ENCODE assay signal across 29 mouse cellular contexts in genomic region chr15:83309878-83310277, GRCm38 (mm10). TPM values are rescaled to one million over a fixed set of nuclear protein-coding genes. Genes with fewer than 3 reads are reported as not detected.
"Had no signal": no experiment of that assay in that cellular context is flagged by ENCODE, and none has a peak within 500 bp of the region (broad histone marks: within the 10 kb centered on the region; RNA-seq: fewer than 3 reads in every experiment).

No protein-coding gene starts in this region.

- H3K27ac ChIP-seq: embryonic facial prominence, embryonic 10.5 days; embryonic facial prominence, embryonic 12.5 days; embryonic facial prominence, embryonic 13.5 days; embryonic facial prominence, embryonic 15.5 days; forebrain, embryonic 10.5 days; forebrain, embryonic 12.5 days; forebrain, embryonic 13.5 days; forebrain, embryonic 15.5 days; gastrocnemius, adult 2 months; heart, adult 2 months had no signal

- DNase-seq: cerebellum, adult 8-10 months; cerebellum, adult 9-10 months; cerebellum, adult 9-11 months; cerebellum, postnatal 10 days; cerebellum, postnatal 14 days; cerebellum, postnatal 25 days; cerebellum, postnatal 36 days; embryo, embryonic 11 days; forebrain, postnatal 0 days; gastrocnemius, adult 2 months; gastrocnemius, postnatal 10 days; gastrocnemius, postnatal 14 days; gastrocnemius, postnatal 25 days; heart, adult 11 months; heart, adult 18-20 months; heart, adult 2 months had no signal

- H3K9ac ChIP-seq: embryonic facial prominence, embryonic 12.5 days; embryonic facial prominence, embryonic 13.5 days; embryonic facial prominence, embryonic 15.5 days; forebrain, embryonic 12.5 days; forebrain, embryonic 13.5 days; forebrain, embryonic 15.5 days; forebrain, postnatal 0 days had no signal

- H3K27me3 ChIP-seq: embryonic facial prominence, embryonic 12.5 days; embryonic facial prominence, embryonic 13.5 days; embryonic facial prominence, embryonic 15.5 days; forebrain, embryonic 12.5 days; forebrain, embryonic 13.5 days; forebrain, embryonic 15.5 days had no signal

- H3K4me3 ChIP-seq: embryonic facial prominence, embryonic 10.5 days; embryonic facial prominence, embryonic 12.5 days; embryonic facial prominence, embryonic 13.5 days; embryonic facial prominence, embryonic 15.5 days; erythroblast, embryonic 14.5 days; forebrain, embryonic 10.5 days; forebrain, embryonic 12.5 days; forebrain, embryonic 13.5 days; forebrain, embryonic 15.5 days; gastrocnemius, adult 2 months; heart, adult 2 months had no signal

- H3K4me1 ChIP-seq: embryonic facial prominence, embryonic 12.5 days; embryonic facial prominence, embryonic 13.5 days; forebrain, embryonic 12.5 days; forebrain, embryonic 13.5 days; forebrain, embryonic 15.5 days had no signal

- ATAC-seq: forebrain, embryonic 13.5 days; forebrain, embryonic 14.5 days; forebrain, embryonic 15.5 days; forebrain, embryonic 16.5 days; forebrain, postnatal 0 days had no signal

- H3K4me2 ChIP-seq: embryonic facial prominence, embryonic 12.5 days; embryonic facial prominence, embryonic 13.5 days; embryonic facial prominence, embryonic 15.5 days; forebrain, embryonic 12.5 days; forebrain, embryonic 13.5 days; forebrain, embryonic 15.5 days had no signal

- H3K9me3 ChIP-seq: embryonic facial prominence, embryonic 10.5 days; embryonic facial prominence, embryonic 12.5 days; embryonic facial prominence, embryonic 13.5 days; embryonic facial prominence, embryonic 15.5 days; forebrain, embryonic 10.5 days; forebrain, embryonic 12.5 days; forebrain, embryonic 13.5 days; forebrain, embryonic 15.5 days had no signal

RNA-seq across cellular contexts. Expression of gene A4galt, which starts 58.3 kb away (rescaled TPM):
- total RNA-seq: common myeloid progenitor, adult 5-6 weeks; granulocyte monocyte progenitor cell, adult 5-6 weeks had no signal
- polyA plus RNA-seq: erythroblast, embryonic 14.5 days had no signal
